In genomic region chr4:14023866-14024454, GRCm38 (mm10) we compare ENCODE assay signal across 15 mouse cellular contexts.
DNase-seq lines count a peak whose midpoint lies in the region; ATAC-seq and TF ChIP-seq lines count a peak whose summit lies in the region.
"Had no signal": no experiment of that assay in that cellular context is flagged by ENCODE, and none has a peak within 500 bp of the region (broad histone marks: within the 10 kb centered on the region; RNA-seq: fewer than 3 reads in every experiment).

No protein-coding gene starts in this region.

- ATAC-seq in heart, postnatal 0 days (ENCODE audit: insufficient read depth, low read depth), result no peak
- no peak for ATAC-seq in midbrain, embryonic 13.5 days
- ATAC-seq in midbrain, postnatal 0 days (ENCODE audit: low FRiP score), result no peak
- peak; percentile 72 for ATAC-seq in embryonic facial prominence, embryonic 14.5 days (ENCODE audit: low read depth)
- ATAC-seq in limb, embryonic 15.5 days (ENCODE audit: insufficient number of reproducible peaks, low FRiP score, low TSS enrichment, low read depth), result 0 out of 2 replicates have a peak, but pooled peaks have one; percentile 35
- ATAC-seq in frontal cortex, adult (ENCODE audit: low TSS enrichment), result no peak
- ATAC-seq: forebrain, embryonic 15.5 days had no signal

- DNase-seq in heart, postnatal 0 days (ENCODE audit: low spot score), result peak; percentile 31
- no peak for DNase-seq in heart, adult 8-10 months (ENCODE audit: low spot score)
- DNase-seq in midbrain, postnatal 0 days (ENCODE audit: low spot score), result no peak
- peak; percentile 90 for DNase-seq in embryonic facial prominence, embryonic 14.5 days (ENCODE audit: low spot score)
- DNase-seq: cerebellum, adult 18-20 months; gastrocnemius, adult 2 months; heart, adult 2 months; layer of hippocampus, postnatal 36 days; lung, postnatal 36 days; right cerebral cortex, postnatal 4 days had no signal

- H3K4me2 ChIP-seq in heart, postnatal 0 days (ENCODE audit: low read depth, low read length), result no peak overlapping the region
- H3K4me2 ChIP-seq in midbrain, embryonic 13.5 days (replicated peaks), result no peak overlapping the region
- no peak overlapping the region for H3K4me2 ChIP-seq in midbrain, postnatal 0 days (ENCODE audit: low read depth, low read length, poor library complexity, severe bottlenecking)
- H3K4me2 ChIP-seq in embryonic facial prominence, embryonic 14.5 days (ENCODE audit: low read depth, low read length), result no peak overlapping the region
- no peak overlapping the region for H3K4me2 ChIP-seq in limb, embryonic 15.5 days
- H3K4me2 ChIP-seq: forebrain, embryonic 15.5 days; midbrain, embryonic 12.5 days had no signal

- H3K36me3 ChIP-seq in heart, postnatal 0 days (replicated peaks; ENCODE audit: control insufficient read depth, insufficient read depth, low read length), result no peaks in the 10 kb centered on the region
- H3K36me3 ChIP-seq in midbrain, embryonic 13.5 days, result no peaks in the 10 kb centered on the region
- no peaks in the 10 kb centered on the region for H3K36me3 ChIP-seq in midbrain, postnatal 0 days (ENCODE audit: insufficient read depth, low read length)
- H3K36me3 ChIP-seq in embryonic facial prominence, embryonic 14.5 days (ENCODE audit: control insufficient read depth, insufficient read depth, low read length), result no peaks in the 10 kb centered on the region
- H3K36me3 ChIP-seq in limb, embryonic 15.5 days, result no peaks in the 10 kb centered on the region
- H3K36me3 ChIP-seq: forebrain, embryonic 15.5 days; midbrain, embryonic 12.5 days had no signal

- H3K4me3 ChIP-seq in heart, postnatal 0 days (ENCODE audit: low read depth, low read length), result no peak overlapping the region
- no peak overlapping the region for H3K4me3 ChIP-seq in midbrain, embryonic 13.5 days (replicated peaks)
- H3K4me3 ChIP-seq in midbrain, postnatal 0 days (ENCODE audit: low read depth, low read length), result no peak overlapping the region
- no peak overlapping the region for H3K4me3 ChIP-seq in embryonic facial prominence, embryonic 14.5 days (ENCODE audit: low read depth, low read length)
- H3K4me3 ChIP-seq in limb, embryonic 15.5 days, result no peak overlapping the region
- H3K4me3 ChIP-seq: forebrain, embryonic 15.5 days; gastrocnemius, adult 2 months; heart, adult 2 months; midbrain, embryonic 12.5 days had no signal

- no peak overlapping the region for H3K27ac ChIP-seq in heart, postnatal 0 days (ENCODE audit: low read depth)
- peak overlapping the region; percentile 7; the same call in 1 of the 2 replicates for H3K27ac ChIP-seq in midbrain, embryonic 13.5 days
- no peak overlapping the region for H3K27ac ChIP-seq in midbrain, postnatal 0 days (ENCODE audit: low read depth, low read length)
- H3K27ac ChIP-seq in embryonic facial prominence, embryonic 14.5 days (replicated peaks; ENCODE audit: low read depth, low read length), result peak overlapping the region; percentile 10
- no peak overlapping the region for H3K27ac ChIP-seq in limb, embryonic 15.5 days
- H3K27ac ChIP-seq: forebrain, embryonic 15.5 days; gastrocnemius, adult 2 months; heart, adult 2 months; midbrain, embryonic 12.5 days had no signal

- H3K27me3 ChIP-seq in heart, postnatal 0 days (ENCODE audit: control insufficient read depth, insufficient read depth, low read length), result no peaks in the 10 kb centered on the region
- no peaks in the 10 kb centered on the region for H3K27me3 ChIP-seq in midbrain, embryonic 13.5 days
- no peaks in the 10 kb centered on the region for H3K27me3 ChIP-seq in midbrain, postnatal 0 days (ENCODE audit: insufficient read depth, low read length)
- H3K27me3 ChIP-seq in embryonic facial prominence, embryonic 14.5 days (replicated peaks; ENCODE audit: control insufficient read depth, insufficient read depth, low read length), result no peaks in the 10 kb centered on the region
- H3K27me3 ChIP-seq in limb, embryonic 15.5 days, result no peaks in the 10 kb centered on the region
- H3K27me3 ChIP-seq: forebrain, embryonic 15.5 days; midbrain, embryonic 12.5 days had no signal

- 35% methylated on average over 1 of the region's 1 CpGs for WGBS in heart, postnatal 0 days
- 65% methylated on average over 1 of the region's 1 CpGs for whole genome bisulfite sequencing in midbrain, embryonic 13.5 days
- WGBS in midbrain, postnatal 0 days, result 32% methylated on average over 1 of the region's 1 CpGs
- 7% methylated on average over 1 of the region's 1 CpGs for WGBS in embryonic facial prominence, embryonic 14.5 days
- 17% methylated on average over 1 of the region's 1 CpGs for WGBS in limb, embryonic 15.5 days

- no peak for TF ChIP-seq CTCF in heart, postnatal 0 days (IDR thresholded peaks at IDR 0.05; ENCODE audit: low read depth)
- no peak for TF ChIP-seq CTCF in midbrain, postnatal 0 days (IDR thresholded peaks at IDR 0.05)

- TF ChIP-seq EP300 in heart, postnatal 0 days (IDR thresholded peaks at IDR 0.05; ENCODE audit: low read depth), result no peak

- H3K9ac ChIP-seq in heart, postnatal 0 days (replicated peaks; ENCODE audit: low read depth, low read length), result no peak overlapping the region
- H3K9ac ChIP-seq in midbrain, embryonic 13.5 days (replicated peaks), result no peak overlapping the region
- no peak overlapping the region for H3K9ac ChIP-seq in midbrain, postnatal 0 days (replicated peaks; ENCODE audit: low read length, poor library complexity, severe bottlenecking)
- H3K9ac ChIP-seq in embryonic facial prominence, embryonic 14.5 days (ENCODE audit: low read depth, low read length), result no peak overlapping the region
- H3K9ac ChIP-seq in limb, embryonic 15.5 days, result no peak overlapping the region
- H3K9ac ChIP-seq: forebrain, embryonic 15.5 days; midbrain, embryonic 12.5 days had no signal

- no peaks in the 10 kb centered on the region for H3K4me1 ChIP-seq in heart, postnatal 0 days (ENCODE audit: control insufficient read depth, insufficient read depth)
- 0 out of 2 replicates have a peak, but pooled peaks cover 7% of the 10 kb centered on the region for H3K4me1 ChIP-seq in midbrain, embryonic 13.5 days (replicated peaks)
- no peaks in the 10 kb centered on the region for H3K4me1 ChIP-seq in midbrain, postnatal 0 days (ENCODE audit: insufficient read depth, low read length)
- H3K4me1 ChIP-seq in embryonic facial prominence, embryonic 14.5 days (ENCODE audit: control insufficient read depth, insufficient read depth, low read length), result peaks cover 8% of the 10 kb centered on the region; the same call in 1 of the 2 replicates
- H3K4me1 ChIP-seq in limb, embryonic 15.5 days, result no peaks in the 10 kb centered on the region
- H3K4me1 ChIP-seq: forebrain, embryonic 15.5 days; midbrain, embryonic 12.5 days had no signal

- no peaks in the 10 kb centered on the region for H3K9me3 ChIP-seq in heart, postnatal 0 days (replicated peaks; ENCODE audit: control insufficient read depth, low read length)
- H3K9me3 ChIP-seq in midbrain, embryonic 13.5 days, result no peaks in the 10 kb centered on the region
- H3K9me3 ChIP-seq in midbrain, postnatal 0 days (ENCODE audit: low read length), result no peaks in the 10 kb centered on the region
- H3K9me3 ChIP-seq in embryonic facial prominence, embryonic 14.5 days (ENCODE audit: control insufficient read depth, low read length), result no peaks in the 10 kb centered on the region
- no peaks in the 10 kb centered on the region for H3K9me3 ChIP-seq in limb, embryonic 15.5 days
- H3K9me3 ChIP-seq: forebrain, embryonic 15.5 days; midbrain, embryonic 12.5 days had no signal

Comparison
In these comparisons a context has a peak if more than half of its experiments do, and no peak if none do; other contexts are left out.
1. DNase-seq: peak in heart, postnatal 0 days (single experiment) and embryonic facial prominence, embryonic 14.5 days (single experiment); none in heart, adult 8-10 months (single experiment) and midbrain, postnatal 0 days (single experiment).
2. H3K27ac ChIP-seq: peak in midbrain, embryonic 13.5 days (single experiment) and embryonic facial prominence, embryonic 14.5 days (single experiment); none in heart, postnatal 0 days (single experiment), midbrain, postnatal 0 days (single experiment) and limb, embryonic 15.5 days (single experiment).
3. ATAC-seq: peak in embryonic facial prominence, embryonic 14.5 days (single experiment) and limb, embryonic 15.5 days (single experiment); none in heart, postnatal 0 days (single experiment), midbrain, embryonic 13.5 days (single experiment), midbrain, postnatal 0 days (single experiment) and frontal cortex, adult (single experiment).